ENCODE assay signal across 29 mouse cellular contexts in the genomic region with DNA sequence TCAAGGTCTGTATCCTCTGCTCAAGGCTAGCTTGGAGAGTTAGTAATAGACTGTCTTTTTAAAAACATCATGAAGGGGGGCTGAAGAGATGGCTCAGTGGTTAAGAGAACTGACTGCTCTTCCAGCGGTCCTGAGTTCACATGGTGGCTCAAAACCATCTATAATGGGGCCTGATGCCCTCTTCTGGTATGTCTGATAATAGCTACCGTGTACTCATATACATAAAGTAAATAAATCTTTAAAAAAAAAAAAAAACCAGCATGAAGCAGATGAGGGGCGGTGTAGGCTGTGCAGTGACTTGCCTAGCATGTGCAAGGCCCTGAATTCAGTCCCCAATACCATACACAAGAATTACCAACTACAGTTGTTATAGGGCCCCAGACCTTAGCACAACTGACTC. TPM values are rescaled to one million over a fixed set of nuclear protein-coding genes. Genes with fewer than 3 reads are reported as not detected.
A peak's percentile ranks its signal among the peaks of the same experiment; 100 is the strongest.
DNase-seq lines count a peak whose midpoint lies in the region; ATAC-seq and TF ChIP-seq lines count a peak whose summit lies in the region.
"Had no signal": no experiment of that assay in that cellular context is flagged by ENCODE, and none has a peak within 500 bp of the region (broad histone marks: within the 10 kb centered on the region; RNA-seq: fewer than 3 reads in every experiment).

No protein-coding gene starts in this region.

- ATAC-seq in intestine, postnatal 0 days, result no peak
- no peak for ATAC-seq in intestine, embryonic 15.5 days
- ATAC-seq: forebrain, embryonic 14.5 days; forebrain, embryonic 16.5 days had no signal

- H3K4me2 ChIP-seq in intestine, postnatal 0 days (replicated peaks; ENCODE audit: low read depth), result no peak overlapping the region
- no peak overlapping the region for H3K4me2 ChIP-seq in intestine, embryonic 15.5 days (replicated peaks)
- H3K4me2 ChIP-seq: embryonic facial prominence, embryonic 13.5 days; embryonic facial prominence, embryonic 15.5 days; forebrain, embryonic 12.5 days had no signal

- no peaks in the 10 kb centered on the region for H3K79me2 ChIP-seq in MEL (ENCODE audit: control insufficient read depth, insufficient read depth, low read length, poor library complexity)

- TF ChIP-seq POLR2A in MEL (IDR thresholded peaks at IDR 0.05; ENCODE audit: control insufficient read depth in 1 of 2, insufficient read depth in 1 of 2, low read depth in 1 of 2, low read length in 2 of 2, poor library complexity in 1 of 2), result no peak

- no peaks in the 10 kb centered on the region for H3K27me3 ChIP-seq in intestine, postnatal 0 days (replicated peaks; ENCODE audit: control insufficient read depth, insufficient read depth, low read length)
- no peaks in the 10 kb centered on the region for H3K27me3 ChIP-seq in intestine, embryonic 15.5 days (replicated peaks)
- peaks cover 0 to 1% of the 10 kb centered on the region in 2 experiments; a peak in 2 of 4 replicates for H3K27me3 ChIP-seq in MEL (ENCODE audit: control insufficient read depth in 1 of 2, insufficient read depth in 2 of 2, low read length in 2 of 2)
- H3K27me3 ChIP-seq: embryonic facial prominence, embryonic 13.5 days; embryonic facial prominence, embryonic 15.5 days; forebrain, embryonic 12.5 days had no signal

- H3K4me3 ChIP-seq in intestine, postnatal 0 days (ENCODE audit: low read depth, low read length), result no peak overlapping the region
- H3K4me3 ChIP-seq in intestine, embryonic 15.5 days (replicated peaks), result no peak overlapping the region
- no peak overlapping the region for H3K4me3 ChIP-seq in MEL (ENCODE audit: control insufficient read depth in 1 of 2, insufficient read depth in 1 of 2, low read depth in 2 of 2, low read length in 2 of 2)
- H3K4me3 ChIP-seq: embryonic facial prominence, embryonic 13.5 days; embryonic facial prominence, embryonic 15.5 days; erythroblast, embryonic 14.5 days; forebrain, embryonic 10.5 days; forebrain, embryonic 12.5 days had no signal

- no peak overlapping the region for H3K9ac ChIP-seq in intestine, postnatal 0 days (ENCODE audit: low read depth, low read length)
- H3K9ac ChIP-seq in intestine, embryonic 15.5 days, result no peak overlapping the region
- no peak overlapping the region for H3K9ac ChIP-seq in MEL (ENCODE audit: control insufficient read depth, low read depth, low read length, poor library complexity, severe bottlenecking)
- H3K9ac ChIP-seq: embryonic facial prominence, embryonic 13.5 days; embryonic facial prominence, embryonic 15.5 days; forebrain, embryonic 12.5 days had no signal

- H3K36me3 ChIP-seq in intestine, postnatal 0 days (ENCODE audit: control insufficient read depth, insufficient read depth), result no peaks in the 10 kb centered on the region
- H3K36me3 ChIP-seq in intestine, embryonic 15.5 days, result no peaks in the 10 kb centered on the region
- no peaks in the 10 kb centered on the region; a peak in 1 of 4 replicates for H3K36me3 ChIP-seq in MEL (ENCODE audit: control insufficient read depth in 1 of 2, insufficient read depth in 2 of 2, low read length in 2 of 2)
- H3K36me3 ChIP-seq: embryonic facial prominence, embryonic 13.5 days; embryonic facial prominence, embryonic 15.5 days; forebrain, embryonic 10.5 days; forebrain, embryonic 12.5 days; G1E had no signal

- H3K4me1 ChIP-seq in intestine, postnatal 0 days (replicated peaks; ENCODE audit: control insufficient read depth, insufficient read depth, low read length), result 0 out of 2 replicates have a peak, but pooled peaks cover 3% of the 10 kb centered on the region
- no peaks in the 10 kb centered on the region for H3K4me1 ChIP-seq in intestine, embryonic 15.5 days (replicated peaks)
- peaks cover 0 to 5% of the 10 kb centered on the region in 2 experiments; a peak in 1 of 4 replicates for H3K4me1 ChIP-seq in MEL (ENCODE audit: control insufficient read depth in 1 of 2, insufficient read depth in 2 of 2, low read length in 2 of 2)
- H3K4me1 ChIP-seq: embryonic facial prominence, embryonic 13.5 days; embryonic facial prominence, embryonic 15.5 days had no signal

- no peak; the same call in 1 of the 2 replicates for TF ChIP-seq RAD21 in MEL (IDR thresholded peaks at IDR 0.05; ENCODE audit: low read depth, low read length)

- TF ChIP-seq CTCF in intestine, postnatal 0 days (IDR thresholded peaks at IDR 0.05; ENCODE audit: low read depth), result 0 out of 2 replicates have a peak, but pooled peaks have one; percentile 7
- TF ChIP-seq CTCF in MEL (IDR thresholded peaks at IDR 0.05 in 2 of 3, conservative IDR thresholded peaks at IDR 0.05 in 1 of 3; ENCODE audit: control insufficient read depth in 1 of 3, insufficient read depth in 1 of 3, low read depth in 2 of 3, low read length in 3 of 3, poor library complexity in 1 of 3, severe bottlenecking in 1 of 3), result no peak; a peak in 1 of 6 replicates

- no peak overlapping the region for H3K27ac ChIP-seq in intestine, postnatal 0 days (ENCODE audit: low read depth, low read length)
- no peak overlapping the region for H3K27ac ChIP-seq in intestine, embryonic 15.5 days
- H3K27ac ChIP-seq in MEL (ENCODE audit: control insufficient read depth, low read depth, low read length), result no peak overlapping the region
- H3K27ac ChIP-seq: embryonic facial prominence, embryonic 13.5 days; embryonic facial prominence, embryonic 15.5 days; forebrain, embryonic 10.5 days; forebrain, embryonic 12.5 days had no signal

- DNase-seq in 3T3-L1 (ENCODE audit: low read depth, low spot score) (peak; percentile 16), MEL (ENCODE audit: low read depth, low spot score) (no peak)
- DNase-seq in heart, adult 11 months, result no peak
- no peak for DNase-seq in layer of hippocampus, adult 18-20 months (ENCODE audit: low spot score in 2 of 2)
- DNase-seq: adrenal gland, postnatal 25 days; cerebellum, adult 11 months; cerebellum, adult 18-20 months; cerebellum, adult 8-10 months; cerebellum, adult 9-11 months; cerebellum, postnatal 14 days; cerebellum, postnatal 36 days; embryo, embryonic 11 days had no signal

- no peaks in the 10 kb centered on the region for H3K9me3 ChIP-seq in intestine, postnatal 0 days (ENCODE audit: control insufficient read depth)
- H3K9me3 ChIP-seq in intestine, embryonic 15.5 days, result no peaks in the 10 kb centered on the region
- no peaks in the 10 kb centered on the region for H3K9me3 ChIP-seq in MEL (replicated peaks; ENCODE audit: insufficient read depth, low read length)
- H3K9me3 ChIP-seq: embryonic facial prominence, embryonic 13.5 days; embryonic facial prominence, embryonic 15.5 days; forebrain, embryonic 10.5 days; forebrain, embryonic 12.5 days had no signal

- no peak for TF ChIP-seq EP300 in MEL (IDR thresholded peaks at IDR 0.05; ENCODE audit: low read depth in 1 of 2, low read length in 2 of 2)

- 71% methylated on average over 3 of the region's 3 CpGs for WGBS in intestine, postnatal 0 days
- 77% methylated on average over 3 of the region's 3 CpGs for WGBS in intestine, embryonic 15.5 days

TF ChIP-seq in MEL, 35 proteins besides CTCF, POLR2A, EP300 and RAD21:
- TF ChIP-seq POLR2AphosphoS5 (IDR thresholded peaks at IDR 0.05; ENCODE audit: borderline replicate concordance, low read depth, low read length), result no peak
- TF ChIP-seq MXI1 (IDR thresholded peaks at IDR 0.05; ENCODE audit: low read depth, low read length), result no peak
- TF ChIP-seq E2F4 (IDR thresholded peaks at IDR 0.05; ENCODE audit: borderline replicate concordance, low read depth, low read length), result no peak
- TF ChIP-seq POLR2AphosphoS2 (IDR thresholded peaks at IDR 0.05; ENCODE audit: low read length), result no peak
- TF ChIP-seq GABPA (IDR thresholded peaks at IDR 0.05; ENCODE audit: low read depth, low read length), result no peak
- peak; percentile 52; the same call in 1 of the 2 replicates for TF ChIP-seq ZNF384 (IDR thresholded peaks at IDR 0.05; ENCODE audit: low read depth, low read length)
- no peak for TF ChIP-seq NELFE (IDR thresholded peaks at IDR 0.05; ENCODE audit: low read depth, low read length)
TF ChIP-seq in MEL: peak in this region for 1.

RNA-seq across cellular contexts. Expression of a gene that starts 17.5 kb away (rescaled TPM):
- polyA plus RNA-seq in intestine, postnatal 0 days (2015; fragmentation: Nextera tagmentation; extraction: Ambion mirVana), result not detected in 2 replicates
- polyA plus RNA-seq in intestine, embryonic 15.5 days (2015; fragmentation: Nextera tagmentation; extraction: Ambion mirVana), result not detected in 2 replicates
- total RNA-seq in MEL (2012; rRNA removed), result not detected in 2 replicates
- not detected for polyA plus RNA-seq in MEL (2012; ENCODE audit: insufficient read depth in 1 of 2, insufficient read length in 2 of 2, low read depth in 1 of 2, low replicate concordance in 2 of 2, missing spikeins in 1 of 2)
- total RNA-seq in layer of hippocampus, adult 18-20 months (2021), result not detected
- total RNA-seq: adrenal gland, adult 2 months; adrenal gland, postnatal 10 days; adrenal gland, postnatal 25 days; adrenal gland, postnatal 4 days; common myeloid progenitor, adult 5-6 weeks; G1E had no signal
- polyA plus RNA-seq: adrenal gland, adult 2 months; C2C12; embryonic facial prominence, embryonic 11.5 days; embryonic facial prominence, embryonic 13.5 days; embryonic facial prominence, embryonic 15.5 days; erythroblast, embryonic 14.5 days; forebrain, embryonic 10.5 days; forebrain, embryonic 12.5 days; forebrain, embryonic 14.5 days; forebrain, embryonic 16.5 days; G1E had no signal

RNA-seq across cellular contexts. Expression of a gene that starts 51.4 kb away (rescaled TPM):
- 4.9 and 5.8 TPM in 2 replicates for polyA plus RNA-seq in intestine, postnatal 0 days (2015; fragmentation: Nextera tagmentation; extraction: Ambion mirVana)
- 9.0 and 11.3 TPM in 2 replicates for polyA plus RNA-seq in intestine, embryonic 15.5 days (2015; fragmentation: Nextera tagmentation; extraction: Ambion mirVana)
- 3.2 and 8.3 TPM in 2 replicates for total RNA-seq in MEL (2012; rRNA removed)
- 10 to 100 TPM in 1 of 2 experiments, not detected in 1; 21.2 TPM for polyA plus RNA-seq in MEL (2012; ENCODE audit: insufficient read depth in 1 of 2, insufficient read length in 2 of 2, low read depth in 1 of 2, low replicate concordance in 2 of 2, missing spikeins in 1 of 2)
- total RNA-seq in layer of hippocampus, adult 18-20 months (2021), result 10 to 100 TPM; 35.3 to 37.4 TPM

RNA-seq across cellular contexts. Expression of a gene that starts 58.7 kb away (rescaled TPM):
- not detected in 2 replicates for polyA plus RNA-seq in intestine, postnatal 0 days (2015; fragmentation: Nextera tagmentation; extraction: Ambion mirVana)
- polyA plus RNA-seq in intestine, embryonic 15.5 days (2015; fragmentation: Nextera tagmentation; extraction: Ambion mirVana), result not detected in 2 replicates
- not detected in 2 replicates for total RNA-seq in MEL (2012; rRNA removed)
- not detected for polyA plus RNA-seq in MEL (2012; ENCODE audit: insufficient read depth in 1 of 2, insufficient read length in 2 of 2, low read depth in 1 of 2, low replicate concordance in 2 of 2, missing spikeins in 1 of 2)
- not detected for total RNA-seq in layer of hippocampus, adult 18-20 months (2021)
- total RNA-seq: adrenal gland, adult 2 months; adrenal gland, postnatal 10 days; adrenal gland, postnatal 25 days; adrenal gland, postnatal 4 days; common myeloid progenitor, adult 5-6 weeks had no signal
- polyA plus RNA-seq: adrenal gland, adult 2 months; brain, embryonic 14.5 days; C2C12; embryonic facial prominence, embryonic 11.5 days; embryonic facial prominence, embryonic 13.5 days; embryonic facial prominence, embryonic 15.5 days; erythroblast, embryonic 14.5 days; forebrain, embryonic 10.5 days; forebrain, embryonic 12.5 days; forebrain, embryonic 14.5 days; forebrain, embryonic 16.5 days; G1E had no signal
